Mouse (Mus musculus): ENCODE data around the gene Cnn3. TPM values are rescaled to one million over a fixed set of nuclear protein-coding genes. Genes with fewer than 3 reads are reported as not detected.

The Cnn3 gene
- polyA plus RNA-seq, 1 experiment from 2014 or later: 444 TPM

DNA sequence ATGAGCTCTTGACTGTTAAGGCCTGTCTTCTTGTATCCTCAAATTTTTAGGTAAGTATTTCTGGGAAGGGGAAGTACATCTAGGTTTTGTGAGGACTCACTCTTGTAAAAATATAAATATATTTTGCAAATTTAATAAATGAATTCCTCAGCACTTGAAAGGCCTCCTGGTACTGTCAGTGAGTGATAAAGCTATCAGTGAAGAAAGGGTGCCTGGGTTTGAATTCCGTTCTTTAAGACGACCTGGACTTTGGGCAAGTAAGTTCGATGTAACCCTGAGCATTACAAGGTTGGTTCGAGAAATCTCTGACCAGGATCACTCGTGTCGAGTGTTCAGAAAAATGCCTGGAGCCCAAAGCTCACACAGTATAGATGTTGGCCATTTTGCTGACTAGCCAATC is 7.1 kb downstream of the Cnn3 start:
- TF ChIP-seq CTCF (IDR thresholded peaks at IDR 0.05; ENCODE audit: low read depth): no peak
- DNase-seq (ENCODE audit: low spot score) (no peak), ATAC-seq (replicated peaks; ENCODE audit: low FRiP score, low read depth) (no peak)
- no peaks in the 10 kb centered on the region for H3K9me3 ChIP-seq (replicated peaks; ENCODE audit: low read length)
- 65% methylated on average over 6 of the region's 6 CpGs for WGBS
- no peaks in the 10 kb centered on the region for H3K36me3 ChIP-seq (ENCODE audit: insufficient read depth, low read length)
- no peak overlapping the region for H3K4me3 ChIP-seq (replicated peaks; ENCODE audit: low read depth, low read length)
- H3K27me3 ChIP-seq (ENCODE audit: insufficient read depth, low read length): no peaks in the 10 kb centered on the region
- no peak overlapping the region for H3K9ac ChIP-seq (ENCODE audit: low read depth, low read length)
- no peak overlapping the region for H3K27ac ChIP-seq
- H3K4me2 ChIP-seq (ENCODE audit: low read length): no peak overlapping the region
- peaks cover 62% of the 10 kb centered on the region for H3K4me1 ChIP-seq (replicated peaks; ENCODE audit: insufficient read depth, low read length)

- H3K9ac ChIP-seq (ENCODE audit: low read depth, low read length): no peak overlapping the region
- peaks cover 60% of the 10 kb centered on the region for H3K4me1 ChIP-seq (replicated peaks; ENCODE audit: insufficient read depth, low read length)
- DNase-seq (ENCODE audit: low spot score): peak; percentile 68
Observed at GRCm38 (mm10) chr3:121433968-121434533, 7.8 kb downstream of the Cnn3 start.

GRCm38 (mm10) chr3:121435296-121435695 is 9.0 kb downstream of the Cnn3 start:
- H3K27ac ChIP-seq: no peak overlapping the region
- H3K4me2 ChIP-seq (ENCODE audit: low read length): no peak overlapping the region
- no peak for TF ChIP-seq CTCF (IDR thresholded peaks at IDR 0.05; ENCODE audit: low read depth)
- H3K4me3 ChIP-seq (replicated peaks; ENCODE audit: low read depth, low read length): no peak overlapping the region
- H3K9me3 ChIP-seq (replicated peaks; ENCODE audit: low read length): no peaks in the 10 kb centered on the region
- no peaks in the 10 kb centered on the region for H3K36me3 ChIP-seq (ENCODE audit: insufficient read depth, low read length)
- H3K27me3 ChIP-seq (ENCODE audit: insufficient read depth, low read length): no peaks in the 10 kb centered on the region
- peaks cover 61% of the 10 kb centered on the region for H3K4me1 ChIP-seq (replicated peaks; ENCODE audit: insufficient read depth, low read length)
- no peak overlapping the region for H3K9ac ChIP-seq (ENCODE audit: low read depth, low read length)
- no peak for ATAC-seq (replicated peaks; ENCODE audit: low FRiP score, low read depth)
- DNase-seq (ENCODE audit: low spot score): no peak
- WGBS: 61% methylated on average over 5 of the region's 5 CpGs

More at GRCm38 (mm10) chr3:121433968-121434533, 7.8 kb downstream of the Cnn3 start:
- peak; percentile 52 for ATAC-seq (replicated peaks; ENCODE audit: low FRiP score, low read depth)
- no peak for TF ChIP-seq CTCF (IDR thresholded peaks at IDR 0.05; ENCODE audit: low read depth)
- Histone ChIP-seq H3K4me3 (replicated peaks; ENCODE audit: low read depth, low read length) (no peak overlapping the region), H3K36me3 (ENCODE audit: insufficient read depth, low read length) (no peaks in the 10 kb centered on the region), H3K4me2 (ENCODE audit: low read length) (peak overlapping the region; percentile 26; the same call in 1 of the 2 replicates), H3K27me3 (ENCODE audit: insufficient read depth, low read length) (no peaks in the 10 kb centered on the region), H3K9me3 (replicated peaks; ENCODE audit: low read length) (no peaks in the 10 kb centered on the region), H3K27ac (0 out of 2 replicates have a peak overlapping the region, but pooled peaks have one; percentile 31)
- WGBS: 25% methylated on average over 8 of the region's 8 CpGs

DNA sequence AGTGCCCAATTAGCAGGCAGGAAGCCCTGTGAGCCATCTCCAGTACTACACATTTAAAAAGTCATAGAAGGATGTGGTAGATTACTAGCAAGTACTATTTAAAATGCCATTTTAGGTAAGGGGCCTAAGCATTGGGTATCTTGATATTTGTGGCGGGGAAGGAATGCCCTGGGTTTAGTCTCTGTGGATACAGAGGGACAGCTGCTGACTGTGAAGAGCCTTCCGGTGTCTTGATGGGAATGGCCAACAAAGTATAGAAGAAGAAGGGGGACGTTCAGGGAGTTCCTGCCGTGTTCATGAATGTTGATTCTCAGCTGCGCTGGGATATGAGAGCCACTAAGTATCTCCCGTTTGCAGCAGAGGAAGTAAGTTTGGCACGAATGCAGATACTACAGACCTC is 10.8 kb downstream of the Cnn3 start:
- no peak overlapping the region for H3K9ac ChIP-seq (ENCODE audit: low read depth, low read length)
- H3K4me1 ChIP-seq (replicated peaks; ENCODE audit: insufficient read depth, low read length): peaks cover 62% of the 10 kb centered on the region
- no peak overlapping the region for H3K27ac ChIP-seq
- H3K9me3 ChIP-seq (replicated peaks; ENCODE audit: low read length): no peaks in the 10 kb centered on the region
- 75% methylated on average over 7 of the region's 7 CpGs for WGBS
- no peaks in the 10 kb centered on the region for H3K27me3 ChIP-seq (ENCODE audit: insufficient read depth, low read length)
- ATAC-seq (replicated peaks; ENCODE audit: low FRiP score, low read depth) (no peak), DNase-seq (ENCODE audit: low spot score) (no peak)
- no peaks in the 10 kb centered on the region for H3K36me3 ChIP-seq (ENCODE audit: insufficient read depth, low read length)
- TF ChIP-seq CTCF (IDR thresholded peaks at IDR 0.05; ENCODE audit: low read depth): no peak
- H3K4me2 ChIP-seq (ENCODE audit: low read length): no peak overlapping the region
- H3K4me3 ChIP-seq (replicated peaks; ENCODE audit: low read depth, low read length): no peak overlapping the region

- no peak for TF ChIP-seq CTCF (IDR thresholded peaks at IDR 0.05; ENCODE audit: low read depth)
- Histone ChIP-seq H3K4me3 (replicated peaks; ENCODE audit: low read depth, low read length) (no peak overlapping the region), H3K27ac (no peak overlapping the region; the same call in 1 of the 2 replicates), H3K9me3 (replicated peaks; ENCODE audit: low read length) (no peaks in the 10 kb centered on the region), H3K4me1 (replicated peaks; ENCODE audit: insufficient read depth, low read length) (peaks cover 57% of the 10 kb centered on the region), H3K4me2 (ENCODE audit: low read length) (no peak overlapping the region), H3K27me3 (ENCODE audit: insufficient read depth, low read length) (no peaks in the 10 kb centered on the region), H3K36me3 (ENCODE audit: insufficient read depth, low read length) (no peaks in the 10 kb centered on the region), H3K9ac (ENCODE audit: low read depth, low read length) (no peak overlapping the region)
- ATAC-seq (replicated peaks; ENCODE audit: low FRiP score, low read depth) (no peak), DNase-seq (ENCODE audit: low spot score) (no peak)
- WGBS: 48% methylated on average over 7 of the region's 7 CpGs
Observed at GRCm38 (mm10) chr3:121437996-121438395, 11.7 kb downstream of the Cnn3 start.

DNA sequence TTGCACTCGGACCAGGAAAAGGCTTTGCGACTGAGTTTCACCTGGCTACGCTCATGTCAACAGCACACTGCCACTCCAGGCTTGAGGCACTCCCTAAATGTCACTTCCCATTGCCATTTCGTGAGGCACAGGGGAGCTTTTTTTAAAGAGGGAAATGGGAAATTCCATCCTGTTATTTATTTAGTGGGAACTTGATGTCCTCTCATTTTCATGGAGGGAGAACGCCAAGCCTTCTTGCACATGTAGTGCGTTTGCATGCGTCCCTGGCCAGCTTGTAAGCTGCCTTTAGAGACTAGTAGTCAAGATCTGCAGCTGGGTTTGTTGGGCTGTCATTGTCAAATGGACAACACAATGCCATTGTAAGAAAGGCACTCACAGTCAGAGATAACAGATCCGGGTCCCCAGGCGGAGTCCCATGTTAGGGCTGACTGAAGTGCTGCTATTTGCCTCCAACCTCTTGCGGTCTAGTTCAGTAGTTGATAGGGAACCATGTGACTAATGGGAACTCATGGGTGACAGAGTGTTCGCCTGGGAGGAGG is 13.4 kb downstream of the Cnn3 start:
- H3K27me3 ChIP-seq (ENCODE audit: insufficient read depth, low read length): no peaks in the 10 kb centered on the region
- no peaks in the 10 kb centered on the region for H3K36me3 ChIP-seq (ENCODE audit: insufficient read depth, low read length)
- H3K27ac ChIP-seq: peak overlapping the region; percentile 57
- H3K4me2 ChIP-seq (ENCODE audit: low read length): no peak overlapping the region
- H3K9ac ChIP-seq (ENCODE audit: low read depth, low read length): no peak overlapping the region
- H3K9me3 ChIP-seq (replicated peaks; ENCODE audit: low read length): no peaks in the 10 kb centered on the region
- H3K4me3 ChIP-seq (replicated peaks; ENCODE audit: low read depth, low read length): no peak overlapping the region
- TF ChIP-seq CTCF (IDR thresholded peaks at IDR 0.05; ENCODE audit: low read depth): no peak
- 42% methylated on average over 11 of the region's 11 CpGs for WGBS
- peak; percentile 64 for DNase-seq (ENCODE audit: low spot score)
- H3K4me1 ChIP-seq (replicated peaks; ENCODE audit: insufficient read depth, low read length): peaks cover 48% of the 10 kb centered on the region
- ATAC-seq (replicated peaks; ENCODE audit: low FRiP score, low read depth): peak; percentile 83
